11 mouse cellular contexts compared by ENCODE assay signal in genomic region chr4:45453271-45453851, GRCm38 (mm10). TPM values are rescaled to one million over a fixed set of nuclear protein-coding genes. Genes with fewer than 3 reads are reported as not detected.
DNase-seq lines count a peak whose midpoint lies in the region; ATAC-seq and TF ChIP-seq lines count a peak whose summit lies in the region.
"Had no signal": no experiment of that assay in that cellular context is flagged by ENCODE, and none has a peak within 500 bp of the region (broad histone marks: within the 10 kb centered on the region; RNA-seq: fewer than 3 reads in every experiment).

No protein-coding gene starts in this region.

- no peak for TF ChIP-seq CTCF in liver, embryonic 14.5 days (IDR thresholded peaks at IDR 0.05; ENCODE audit: low read depth)

- TF ChIP-seq EP300 in liver, embryonic 14.5 days (IDR thresholded peaks at IDR 0.05; ENCODE audit: low read depth), result no peak

- no peak overlapping the region for H3K4me3 ChIP-seq in liver, embryonic 14.5 days (ENCODE audit: insufficient read depth in 1 of 2, low read depth in 2 of 2, low read length in 2 of 2)
- H3K4me3 ChIP-seq in forebrain, embryonic 12.5 days (replicated peaks), result no peak overlapping the region

- peak overlapping the region; percentile 35; the same call in 1 of the 2 replicates for H3K27ac ChIP-seq in liver, embryonic 14.5 days
- H3K27ac ChIP-seq in forebrain, embryonic 12.5 days, result no peak overlapping the region
- H3K27ac ChIP-seq: hindbrain, postnatal 0 days had no signal

- H3K36me3 ChIP-seq in liver, embryonic 14.5 days (replicated peaks; ENCODE audit: control insufficient read depth, insufficient read depth, low read depth), result peaks cover 3% of the 10 kb centered on the region; the same call in 1 of the 2 replicates
- peaks cover 26% of the 10 kb centered on the region for H3K36me3 ChIP-seq in forebrain, embryonic 12.5 days (replicated peaks)

- H3K9ac ChIP-seq in liver, embryonic 14.5 days (replicated peaks), result no peak overlapping the region
- no peak overlapping the region for H3K9ac ChIP-seq in forebrain, embryonic 12.5 days

- H3K4me2 ChIP-seq in liver, embryonic 14.5 days (ENCODE audit: low read depth), result peak overlapping the region; percentile 11; the same call in 1 of the 2 replicates
- no peak overlapping the region for H3K4me2 ChIP-seq in forebrain, embryonic 12.5 days

- peaks cover 0 to 16% of the 10 kb centered on the region in 2 experiments for H3K4me1 ChIP-seq in liver, embryonic 14.5 days (replicated peaks; ENCODE audit: control insufficient read depth in 2 of 2, insufficient read depth in 2 of 2, low read length in 1 of 2)
- peaks cover 39% of the 10 kb centered on the region for H3K4me1 ChIP-seq in forebrain, embryonic 12.5 days

- H3K27me3 ChIP-seq in liver, embryonic 14.5 days (ENCODE audit: control insufficient read depth, insufficient read depth, low read length), result no peaks in the 10 kb centered on the region
- peaks cover 22% of the 10 kb centered on the region; the same call in 1 of the 2 replicates for H3K27me3 ChIP-seq in forebrain, embryonic 12.5 days

- DNase-seq in adrenal gland, postnatal 10 days, result peak; percentile 59
- no peak for DNase-seq in adrenal gland, adult (ENCODE audit: inconsistent age in 2 of 2, low spot score in 1 of 2)
- peak; percentile 62 for DNase-seq in urinary bladder, postnatal 14 days (ENCODE audit: low spot score)
- no peak for DNase-seq in urinary bladder, postnatal 10 days (ENCODE audit: low spot score)
- DNase-seq in liver, embryonic 14.5 days (ENCODE audit: low read depth in 3 of 3, low spot score in 3 of 3), result peak; percentile 20 to 26 (median 20)
- DNase-seq in thymus, postnatal 10 days (ENCODE audit: low spot score in 2 of 2), result no peak
- no peak for DNase-seq in gastrocnemius, postnatal 10 days
- DNase-seq: cerebellum, adult 18-20 months; thymus, postnatal 36 days had no signal

- H3K9me3 ChIP-seq in liver, embryonic 14.5 days (ENCODE audit: control insufficient read depth, low read length), result no peaks in the 10 kb centered on the region
- no peaks in the 10 kb centered on the region for H3K9me3 ChIP-seq in forebrain, embryonic 12.5 days

- WGBS in liver, embryonic 14.5 days (ENCODE audit: insufficient replicate concordance), result 72% methylated on average over 3 of the region's 3 CpGs
- WGBS in forebrain, embryonic 12.5 days, result 60% methylated on average over 3 of the region's 3 CpGs

- peak; percentile 62 for ATAC-seq in liver, embryonic 14.5 days (ENCODE audit: insufficient read depth)
- ATAC-seq in forebrain, embryonic 12.5 days (ENCODE audit: low FRiP score), result no peak
- ATAC-seq: hindbrain, postnatal 0 days had no signal

RNA-seq across cellular contexts. Expression of gene Slc25a51, which starts 44.8 kb away (rescaled TPM):
- total RNA-seq in adrenal gland, postnatal 10 days (2021), result 100 to 1,000 TPM; 360 to 448 TPM
- polyA plus RNA-seq in liver, embryonic 14.5 days (2012; rRNA removed), result 54.1 and 65.5 TPM in 2 replicates
- 53.4 and 58.3 TPM in 2 replicates for polyA plus RNA-seq in liver, embryonic 14.5 days (2014; fragmentation: Nextera tagmentation; extraction: Ambion mirVana)
- total RNA-seq in gastrocnemius, postnatal 10 days (2021), result 10 to 100 TPM; 73.2 to 75.5 TPM
- polyA plus RNA-seq in forebrain, embryonic 12.5 days (2016; fragmentation: Nextera tagmentation; extraction: Ambion mirVana), result 86.8 and 89.7 TPM in 2 replicates

Comparison
In these comparisons a context has a peak if more than half of its experiments do, and no peak if none do; other contexts are left out.
1. DNase-seq: peak in adrenal gland, postnatal 10 days (single experiment), urinary bladder, postnatal 14 days (single experiment) and liver, embryonic 14.5 days (3 of 3); none in adrenal gland, adult (0 of 2), urinary bladder, postnatal 10 days (single experiment), thymus, postnatal 10 days (0 of 2) and gastrocnemius, postnatal 10 days (single experiment).
2. RNA of gene Slc25a51, which starts 44.8 kb away (total RNA-seq): 360 to 448 TPM in adrenal gland, postnatal 10 days; 73.2 to 75.5 TPM in gastrocnemius, postnatal 10 days; every median in the first group is over 4 times any median in the second.